Mouse (Mus musculus) forebrain, postnatal 0 days (tissue): Measurements from ENCODE around the gene Fam217a. TPM values are rescaled to one million over a fixed set of nuclear protein-coding genes. Genes with fewer than 3 reads are reported as not detected.
"Not testable (repeated sequence)": the region's sequence is repeated elsewhere in the genome, so short reads cannot be mapped to it uniquely, and the experiment has no call there.

Experiments used
- ATAC-seq: fragments of 200-750 bp; cut with Nextera tagmentation; 2 replicates; pipeline ENCODE4 v1.8.0; 2017; ENCODE audit warnings: mild to moderate bottlenecking, moderate library complexity
- DNase-seq: peaks from one replicate; pipeline ENCODE4 v3.0.0-alpha.2; 2015
- H3K27ac ChIP-seq: fragments of 300-500 bp; sonication (generic); 2 replicates; pipeline ENCODE4 v1.5.1; 2014; ENCODE audit warnings: low read depth, mild to moderate bottlenecking, antibody characterized with exemption, low read length, moderate library complexity, mixed read lengths
- H3K27me3 ChIP-seq: fragments of 300-500 bp; sonication (generic); 2 replicates; pipeline ENCODE4 v1.6.1; 2014; ENCODE audit warnings: mild to moderate bottlenecking, low read length, mixed read lengths; ENCODE audit not compliant: insufficient read depth
- H3K36me3 ChIP-seq: fragments of 300-500 bp; sonication (generic); 2 replicates; pipeline ENCODE4 v1.6.1; 2014; ENCODE audit warnings: mild to moderate bottlenecking, moderate library complexity; ENCODE audit not compliant: insufficient read depth
- H3K4me1 ChIP-seq: fragments of 300-500 bp; sonication (generic); 2 replicates; pipeline ENCODE4 v1.6.1; 2014; ENCODE audit warnings: antibody characterized with exemption; ENCODE audit not compliant: insufficient read depth
- H3K4me2 ChIP-seq: fragments of 300-500 bp; sonication (generic); 2 replicates; pipeline ENCODE4 v1.6.1; 2014; ENCODE audit warnings: low read depth, mild to moderate bottlenecking, moderate library complexity
- H3K4me3 ChIP-seq: fragments of 300-500 bp; sonication (generic); 2 replicates; pipeline ENCODE4 v1.5.1; 2014; ENCODE audit warnings: low read depth, low read length, mixed read lengths
- H3K9ac ChIP-seq: fragments of 300-500 bp; sonication (generic); 2 replicates; pipeline ENCODE4 v1.6.1; 2014; ENCODE audit warnings: mild to moderate bottlenecking
- H3K9me3 ChIP-seq: fragments of 300-500 bp; sonication (generic); 2 replicates; pipeline ENCODE4 v1.6.1; 2016; ENCODE audit warnings: low read length
- CTCF ChIP-seq: sonication (generic); IDR thresholded peaks from 2 replicates; pipeline ENCODE4 v1.5.1; 2016; ENCODE audit warnings: antibody characterized with exemption, control low read depth, low read depth
- whole genome bisulfite sequencing: fragments of 180-500 bp; shearing (Covaris S2); extraction: QIAGEN DNeasy Blood & Tissue Kit; methylation state at CpG from one replicate; pipeline ENCODE4 v1.1.7; 2014; 5-methylcytosine and 5-hydroxymethylcytosine counted together
- polyA plus RNA-seq: library from polyadenylated mRNA; unstranded; fragments of >200 nt; fragmentation: Nextera tagmentation; extraction: Ambion mirVana; gene quantifications from 2 replicates; pipeline ENCODE4 v1.2.1, GENCODE M21; 2015
- total RNA-seq: library from RNA; depleted of rRNA; stranded (reverse); fragments of >200 nt; gene quantifications from 2 replicates; pipeline ENCODE4 v1.2.3, GENCODE M21; 2014; rRNA removed

Fam217a gene
- total and polyA plus RNA-seq, 2 experiments from 2014 or later = 0.43 to 1.0 TPM

- peak within 1 kb of the TSS; percentile 72 for H3K4me2 ChIP-seq
- H3K27me3 ChIP-seq = no peaks in the 10 kb centered on the region
- peak; percentile 85 for ATAC-seq
- H3K36me3 ChIP-seq = no peaks in the 10 kb centered on the region
- H3K9me3 ChIP-seq = no peaks in the 10 kb centered on the region
- TF ChIP-seq CTCF = no peak
- 1% methylated on average over 40 of the region's 40 CpGs for WGBS
- H3K4me1 ChIP-seq = peaks cover 12% of the 10 kb centered on the region
- DNase-seq = peak; percentile 96
- H3K27ac ChIP-seq = peak within 1 kb of the TSS; percentile 92
- H3K4me3 ChIP-seq = peak within 1 kb of the TSS; percentile 80
- H3K9ac ChIP-seq = peak within 1 kb of the TSS; percentile 77
These were observed 48.9 kb downstream of the Fam217a start, which contains the start of gene Prpf4b for GRCm38 (mm10) chr13:34875166-34875710. Prpf4b (plus strand) TSS chr13:34875302.

- H3K27me3 ChIP-seq, ATAC-seq, DNase-seq, H3K9me3 ChIP-seq, H3K36me3 ChIP-seq: not testable (repeated sequence)
- Histone ChIP-seq H3K4me1 (peaks cover 12% of the 10 kb centered on the region), H3K4me2 (peak overlapping the region; percentile 72), H3K27ac (peak overlapping the region; percentile 92), H3K9ac (peak overlapping the region; percentile 77), H3K4me3 (peak overlapping the region; percentile 80)
- 26% methylated on average over 13 of the region's 13 CpGs for WGBS
These were observed 49.4 kb downstream of the Fam217a start for GRCm38 (mm10) chr13:34874736-34875135.

- peak overlapping the region; percentile 92 for H3K27ac ChIP-seq
- TF ChIP-seq CTCF = no peak
- H3K36me3 ChIP-seq = no peaks in the 10 kb centered on the region
- ATAC-seq = peak; percentile 94
- H3K4me3 ChIP-seq = peak overlapping the region; percentile 80
- peak overlapping the region; percentile 77 for H3K9ac ChIP-seq
- H3K4me1 ChIP-seq = peaks cover 12% of the 10 kb centered on the region
- 2% methylated on average over 45 of the region's 45 CpGs for WGBS
- no peaks in the 10 kb centered on the region for H3K27me3 ChIP-seq
- no peaks in the 10 kb centered on the region for H3K9me3 ChIP-seq
- peak; percentile 97 for DNase-seq
- H3K4me2 ChIP-seq = peak overlapping the region; percentile 72
These were observed 50.1 kb downstream of the Fam217a start for GRCm38 (mm10) chr13:34873801-34874681.

- no peak overlapping the region for H3K9ac ChIP-seq
- H3K36me3 ChIP-seq = no peaks in the 10 kb centered on the region
- H3K4me1 ChIP-seq = no peaks in the 10 kb centered on the region
- no peaks in the 10 kb centered on the region for H3K9me3 ChIP-seq
- ATAC-seq = peak; percentile 96
- peak; percentile 91 for DNase-seq
- no peak overlapping the region for H3K4me2 ChIP-seq
- H3K27ac ChIP-seq = no peak overlapping the region
- WGBS = 36% methylated on average over 7 of the region's 7 CpGs
- peak; percentile 95 for TF ChIP-seq CTCF
- no peak overlapping the region for H3K4me3 ChIP-seq
- H3K27me3 ChIP-seq = no peaks in the 10 kb centered on the region
These were observed 59.5 kb downstream of the Fam217a start for GRCm38 (mm10) chr13:34864420-34865169.

- DNase-seq, H3K9ac ChIP-seq, H3K4me1 ChIP-seq, H3K27ac ChIP-seq, ATAC-seq, H3K4me3 ChIP-seq, H3K9me3 ChIP-seq, H3K36me3 ChIP-seq, H3K27me3 ChIP-seq, H3K4me2 ChIP-seq: not testable (repeated sequence)
- WGBS = 67% methylated on average over 7 of the region's 8 CpGs
These were observed 62.9 kb downstream of the Fam217a start for GRCm38 (mm10) chr13:34861166-34861565.

Other genes starting within 250 kb of the Fam217a start
- gene Fam50b, start 189.5 kb downstream of the Fam217a start, total RNA-seq = 0.19 TPM in 1 of 2 replicates, not detected in the other
- gene Fam50b, start 189.5 kb downstream of the Fam217a start, polyA plus RNA-seq = 0.15 and 0.29 TPM in 2 replicates
- 46.9 and 52.7 TPM in 2 replicates for gene Prpf4b, start 49.0 kb downstream of the Fam217a start, total RNA-seq
- 40.9 and 45.7 TPM in 2 replicates for gene Prpf4b, start 49.0 kb downstream of the Fam217a start, polyA plus RNA-seq
- not detected in 2 replicates for gene 4933417A18Rik, start 99 bp upstream of the Fam217a start, total RNA-seq
- gene 4933417A18Rik, start 99 bp upstream of the Fam217a start, polyA plus RNA-seq = not detected in 2 replicates
- 0.31 TPM in 1 of 2 replicates, not detected in the other for gene Eci3, start 39.5 kb upstream of the Fam217a start, total RNA-seq
- gene Eci3, start 39.5 kb upstream of the Fam217a start, polyA plus RNA-seq = 0.23 TPM in 1 of 2 replicates, not detected in the other
- gene Eci2, start 102.8 kb upstream of the Fam217a start, total RNA-seq = 102 and 116 TPM in 2 replicates
- gene Eci2, start 102.8 kb upstream of the Fam217a start, polyA plus RNA-seq = 103 and 104 TPM in 2 replicates